Mouse (Mus musculus) brain, embryonic 14.5 days (tissue): ENCODE measurements around the gene Rft1. TPM values are rescaled to one million over a fixed set of nuclear protein-coding genes. Genes with fewer than 3 reads are reported as not detected.

Experiments
- DNase-seq: peaks from one replicate; pipeline ENCODE4 v3.0.0-alpha.2; 2011; ENCODE audit warnings: low read depth
- CTCF ChIP-seq: fragments of 200-500 bp; IDR thresholded peaks from 2 replicates; pipeline ENCODE4 v1.5.1; 2012; ENCODE audit warnings: inconsistent platforms, mild to moderate bottlenecking, moderate library complexity, borderline replicate concordance; ENCODE audit not compliant: insufficient read depth, insufficient read length; ENCODE audit errors: extremely low read depth
- POLR2A ChIP-seq: fragments of 200-500 bp; IDR thresholded peaks from 2 replicates; pipeline ENCODE4 v1.6.1; 2012; ENCODE audit warnings: mild to moderate bottlenecking, inconsistent platforms, borderline replicate concordance; ENCODE audit not compliant: poor library complexity, insufficient read depth, insufficient read length, severe bottlenecking; ENCODE audit errors: extremely low read depth
- polyA plus RNA-seq: library from polyadenylated mRNA; depleted of rRNA; stranded (reverse); fragments of >200 nt; gene quantifications from 2 replicates; pipeline ENCODE4 v1.2.3, GENCODE M21; 2012; rRNA removed

Gene Rft1
- polyA plus RNA-seq, 1 experiment: 10.7 TPM

GRCm38 (mm10) chr14:30734665-30735064, 80.5 kb downstream of the Rft1 start:
- TF ChIP-seq CTCF: no peak
- no peak for TF ChIP-seq POLR2A
- no peak for DNase-seq

- DNase-seq: no peak
- TF ChIP-seq POLR2A (no peak), CTCF (no peak)
These were observed 81.7 kb downstream of the Rft1 start for GRCm38 (mm10) chr14:30735810-30736209.

- no peak for DNase-seq
- TF ChIP-seq POLR2A: no peak
- TF ChIP-seq CTCF: no peak
These were observed 82.3 kb downstream of the Rft1 start for GRCm38 (mm10) chr14:30736413-30736812.

Other genes with a start within 250 kb of the Rft1 start
- gene Dcp1a, start 174.8 kb upstream of the Rft1 start, polyA plus RNA-seq: 33.5 and 35.4 TPM in 2 replicates
- gene Cacna1d, start 162.9 kb upstream of the Rft1 start, polyA plus RNA-seq: 29.9 and 34.7 TPM in 2 replicates
- 224 and 241 TPM in 2 replicates for gene Tkt, start 106.0 kb upstream of the Rft1 start, polyA plus RNA-seq
- 36.8 and 44.7 TPM in 2 replicates for gene Prkcd, start 28.1 kb upstream of the Rft1 start, polyA plus RNA-seq
- 6.5 and 10.6 TPM in 2 replicates for gene Sfmbt1, start 60.5 kb downstream of the Rft1 start, polyA plus RNA-seq
- 23.9 and 28.4 TPM in 2 replicates for gene Tmem110, start 171.2 kb downstream of the Rft1 start, polyA plus RNA-seq
- 0.60 and 0.78 TPM in 2 replicates for gene Mustn1, start 224.8 kb downstream of the Rft1 start, polyA plus RNA-seq
- 0.04 and 0.10 TPM in 2 replicates for gene Itih4, start 232.1 kb downstream of the Rft1 start, polyA plus RNA-seq